Mouse (Mus musculus) MEL (cell line): ENCODE measurements around the gene Htr6. TPM values are rescaled to one million over a fixed set of nuclear protein-coding genes. Genes with fewer than 3 reads are reported as not detected.

Experiments
- DNase-seq: peaks from one replicate; pipeline ENCODE4 v3.0.0; 2011; ENCODE audit warnings: low read depth, low spot score
- H3K27ac ChIP-seq: 2 replicates; pipeline ENCODE4 v1.5.1; 2012; ENCODE audit warnings: low read depth, mild to moderate bottlenecking, control low read depth, low read length, moderate library complexity; ENCODE audit not compliant: control insufficient read depth
- H3K27me3 ChIP-seq, 2 experiments: fragments of 150-350 bp in 1 of 2; sonication (generic) in 1 of 2; 2 replicates each; pipeline ENCODE4 v1.6.1; 2012; ENCODE audit warnings: low read length in 2 of 2, mild to moderate bottlenecking in 2 of 2, improper control_type of control experiment in 1 of 2, moderate library complexity in 1 of 2; ENCODE audit not compliant: insufficient read depth in 2 of 2, control insufficient read depth in 1 of 2
- H3K36me3 ChIP-seq, 2 experiments: 2 replicates each; pipeline ENCODE4 v1.6.1; 2012 to 2014; ENCODE audit warnings: low read length in 2 of 2, improper control_type of control experiment in 1 of 2, inconsistent platforms in 1 of 2, mild to moderate bottlenecking in 1 of 2; ENCODE audit not compliant: insufficient read depth in 2 of 2, control insufficient read depth in 1 of 2
- H3K4me1 ChIP-seq, 2 experiments: fragments of 150-350 bp in 1 of 2; sonication (generic) in 1 of 2; 2 replicates each; pipeline ENCODE4 v1.6.1; 2012; ENCODE audit warnings: low read length in 2 of 2, improper control_type of control experiment in 1 of 2, mild to moderate bottlenecking in 1 of 2; ENCODE audit not compliant: insufficient read depth in 2 of 2, control insufficient read depth in 1 of 2
- H3K4me3 ChIP-seq, 2 experiments: fragments of 150-350 bp in 1 of 2; sonication (generic) in 1 of 2; 2 replicates each; pipeline ENCODE4 v1.5.1; 2012; ENCODE audit warnings: low read depth in 2 of 2, low read length in 2 of 2, mild to moderate bottlenecking in 2 of 2, moderate library complexity in 2 of 2, control low read depth in 1 of 2, improper control_type of control experiment in 1 of 2; ENCODE audit not compliant: control insufficient read depth in 1 of 2, insufficient read depth in 1 of 2
- H3K79me2 ChIP-seq: 2 replicates; pipeline ENCODE4 v1.6.1; 2012; ENCODE audit warnings: mild to moderate bottlenecking, low read length, moderate library complexity; ENCODE audit not compliant: control insufficient read depth, poor library complexity, insufficient read depth
- H3K9ac ChIP-seq: 2 replicates; pipeline ENCODE4 v1.6.1; 2012; ENCODE audit warnings: low read depth, mild to moderate bottlenecking, control low read depth, low read length, moderate library complexity; ENCODE audit not compliant: control insufficient read depth, poor library complexity, severe bottlenecking
- H3K9me3 ChIP-seq: fragments of 150-350 bp; sonication (generic); replicated peaks from 2 replicates; pipeline ENCODE4 v1.6.1; 2012; ENCODE audit warnings: mild to moderate bottlenecking, low read length, improper control_type of control experiment, moderate library complexity; ENCODE audit not compliant: insufficient read depth
- BHLHE40 ChIP-seq: IDR thresholded peaks from 2 replicates; pipeline ENCODE4 v1.6.1; 2012; ENCODE audit warnings: low read depth, mild to moderate bottlenecking, inconsistent platforms, low read length, improper control_type of control experiment, borderline replicate concordance
- E2F4 ChIP-seq: IDR thresholded peaks from 2 replicates; pipeline ENCODE4 v1.6.1; 2011; ENCODE audit warnings: low read depth, low read length, improper control_type of control experiment, borderline replicate concordance
- GATA1 ChIP-seq: IDR thresholded peaks from 2 replicates; pipeline ENCODE4 v1.6.1; 2011; ENCODE audit warnings: low read depth, low read length, improper control_type of control experiment
- KAT2A ChIP-seq: conservative IDR thresholded peaks from 2 replicates; pipeline ENCODE4 v1.6.1; 2012; ENCODE audit warnings: low read depth, low read length, improper control_type of control experiment, inconsistent platforms
- MAFK ChIP-seq: IDR thresholded peaks from 2 replicates; pipeline ENCODE4 v1.6.1; 2011; ENCODE audit warnings: low read depth, mild to moderate bottlenecking, low read length, improper control_type of control experiment, borderline replicate concordance
- MAX ChIP-seq: IDR thresholded peaks from 2 replicates; pipeline ENCODE4 v1.6.1; 2011; ENCODE audit warnings: low read length, improper control_type of control experiment
- MYB ChIP-seq: IDR thresholded peaks from 2 replicates; pipeline ENCODE4 v1.6.1; 2011; ENCODE audit warnings: mild to moderate bottlenecking, low read depth, low read length, improper control_type of control experiment
- POLR2A ChIP-seq, 2 experiments: IDR thresholded peaks; 2 replicates each; pipeline ENCODE4 v1.6.1; 2011 to 2012; ENCODE audit warnings: low read length in 2 of 2, mild to moderate bottlenecking in 2 of 2, control low read depth in 1 of 2, improper control_type of control experiment in 1 of 2, low read depth in 1 of 2, moderate library complexity in 1 of 2; ENCODE audit not compliant: control insufficient read depth in 1 of 2, insufficient read depth in 1 of 2, poor library complexity in 1 of 2
- POLR2AphosphoS2 ChIP-seq: IDR thresholded peaks from 2 replicates; pipeline ENCODE4 v1.6.1; 2011; ENCODE audit warnings: low read length, improper control_type of control experiment
- SIN3A ChIP-seq: IDR thresholded peaks from 2 replicates; pipeline ENCODE4 v1.6.1; 2012; ENCODE audit warnings: low read length, improper control_type of control experiment, inconsistent platforms
- TBP ChIP-seq: IDR thresholded peaks from 2 replicates; pipeline ENCODE4 v1.8.0; 2011; ENCODE audit warnings: low read depth, low read length, improper control_type of control experiment
- UBTF ChIP-seq: IDR thresholded peaks from 2 replicates; pipeline ENCODE4 v1.6.1; 2012; ENCODE audit warnings: low read depth, mild to moderate bottlenecking, inconsistent platforms, low read length, improper control_type of control experiment, moderate library complexity, borderline replicate concordance; ENCODE audit not compliant: insufficient read depth
- USF1 ChIP-seq: IDR thresholded peaks from 2 replicates; pipeline ENCODE4 v1.6.1; 2014; ENCODE audit warnings: low read depth, mild to moderate bottlenecking, inconsistent platforms, low read length, improper control_type of control experiment, moderate library complexity
- USF2 ChIP-seq, 2 experiments: IDR thresholded peaks; 2 replicates each; pipeline ENCODE4 v1.6.1; 2011 to 2012; ENCODE audit warnings: improper control_type of control experiment in 2 of 2, low read length in 2 of 2, borderline replicate concordance in 1 of 2, inconsistent platforms in 1 of 2, low read depth in 1 of 2, mild to moderate bottlenecking in 1 of 2; ENCODE audit not compliant: insufficient read depth in 1 of 2
- ZKSCAN1 ChIP-seq: IDR thresholded peaks from 2 replicates; pipeline ENCODE4 v1.6.1; 2012; ENCODE audit warnings: low read depth, mild to moderate bottlenecking, inconsistent platforms, low read length, improper control_type of control experiment, moderate library complexity
- polyA plus RNA-seq, 2 experiments: library from polyadenylated mRNA; stranded (reverse) in 1 of 2; unstranded in 1 of 2; fragments of >175 nt in 1 of 2; fragments of >200 nt in 1 of 2; gene quantifications; 2 replicates each; pipeline versions ENCODE4 v1.2.1 to v1.2.4; 2012; ENCODE audit warnings: low replicate concordance in 2 of 2, low read depth in 1 of 2; ENCODE audit not compliant: insufficient read length in 2 of 2, insufficient read depth in 1 of 2, missing spikeins in 1 of 2
- total RNA-seq: library from RNA; depleted of rRNA; stranded (reverse); fragments of 300-350 nt; gene quantifications from 2 replicates; pipeline ENCODE4 v1.2.3, GENCODE M21; 2012

The Htr6 gene
- total and polyA plus RNA-seq, 3 experiments, result 0.08 TPM; not detected in 2

- Histone ChIP-seq H3K27ac (no peak overlapping the region), H3K27me3 (no peaks in the 10 kb centered on the region)
Measured at GRCm38 (mm10) chr4:139090303-139090940, 15.1 kb upstream of the Htr6 start.

GRCm38 (mm10) chr4:139088982-139089671 is 13.8 kb upstream of the Htr6 start:
- Histone ChIP-seq H3K27me3 (no peaks in the 10 kb centered on the region), H3K9me3 (no peaks in the 10 kb centered on the region), H3K9ac (no peak overlapping the region), H3K27ac (no peak overlapping the region), H3K79me2 (no peaks in the 10 kb centered on the region), H3K4me1 (no peaks in the 10 kb centered on the region), H3K36me3 (no peaks in the 10 kb centered on the region), H3K4me3 (no peak overlapping the region)
- TF ChIP-seq UBTF, result no peak
- no peak for TF ChIP-seq KAT2A
- TF ChIP-seq TBP, result no peak
- TF ChIP-seq GATA1, result no peak
- TF ChIP-seq E2F4, result no peak
- TF ChIP-seq BHLHE40, result no peak
- no peak for TF ChIP-seq POLR2A (IDR thresholded peaks at IDR 0.05; ENCODE audit: control insufficient read depth in 1 of 2, insufficient read depth in 1 of 2, low read depth in 1 of 2, low read length in 2 of 2, poor library complexity in 1 of 2)
- TF ChIP-seq MYB, result no peak
- TF ChIP-seq USF2 (IDR thresholded peaks at IDR 0.05; ENCODE audit: borderline replicate concordance in 1 of 2, insufficient read depth in 1 of 2, low read depth in 1 of 2, low read length in 2 of 2), result no peak
- no peak for TF ChIP-seq MAFK
- no peak for TF ChIP-seq USF1
- no peak for DNase-seq

More at GRCm38 (mm10) chr4:139090303-139090940, 15.1 kb upstream of the Htr6 start:
- H3K4me3 ChIP-seq, result no peak overlapping the region
- TF ChIP-seq ZKSCAN1, result no peak
- H3K36me3 ChIP-seq, result no peaks in the 10 kb centered on the region
- H3K4me1 ChIP-seq, result no peaks in the 10 kb centered on the region
- no peak for DNase-seq
- no peak overlapping the region for H3K9ac ChIP-seq
- no peaks in the 10 kb centered on the region for H3K79me2 ChIP-seq
- H3K9me3 ChIP-seq, result no peaks in the 10 kb centered on the region

GRCm38 (mm10) chr4:139086984-139087383 is 11.6 kb upstream of the Htr6 start:
- peaks cover 0 to 1% of the 10 kb centered on the region in 2 experiments; a peak in 1 of 4 replicates for H3K27me3 ChIP-seq
- TF ChIP-seq MYB, result no peak
- no peak for TF ChIP-seq POLR2AphosphoS2
- no peak for TF ChIP-seq MAX
- TF ChIP-seq TBP, result no peak
- no peak for TF ChIP-seq SIN3A
- TF ChIP-seq POLR2A (IDR thresholded peaks at IDR 0.05; ENCODE audit: control insufficient read depth in 1 of 2, insufficient read depth in 1 of 2, low read depth in 1 of 2, low read length in 2 of 2, poor library complexity in 1 of 2), result no peak
- TF ChIP-seq KAT2A, result no peak
- TF ChIP-seq, all 39 proteins: peak for 0
- no peaks in the 10 kb centered on the region for H3K36me3 ChIP-seq
- H3K4me1 ChIP-seq, result no peaks in the 10 kb centered on the region
- no peak overlapping the region for H3K4me3 ChIP-seq
- no peaks in the 10 kb centered on the region for H3K9me3 ChIP-seq
- no peak overlapping the region for H3K27ac ChIP-seq
- no peaks in the 10 kb centered on the region for H3K79me2 ChIP-seq
- DNase-seq, result no peak
- H3K9ac ChIP-seq, result no peak overlapping the region
